Mouse (Mus musculus) forebrain, embryonic 11.5 days (tissue): ENCODE results near the gene Ptgir. TPM values are rescaled to one million over a fixed set of nuclear protein-coding genes. Genes with fewer than 3 reads are reported as not detected.

Experiments
- ATAC-seq: fragments of 200-750 bp; cut with Nextera tagmentation; replicated peaks from 2 replicates; pipeline ENCODE4 v1.8.0; 2017; ENCODE audit warnings: moderate TSS enrichment; ENCODE audit not compliant: low FRiP score
- DNase-seq: peaks from one replicate; pipeline ENCODE4 v3.0.0-alpha.2; 2017; ENCODE audit warnings: low spot score
- H3K27ac ChIP-seq: fragments of 300-500 bp; sonication (generic); 2 replicates; pipeline ENCODE4 v1.5.1; 2014; ENCODE audit warnings: low read depth, low read length
- H3K27me3 ChIP-seq: fragments of 300-500 bp; sonication (generic); 2 replicates; pipeline ENCODE4 v1.6.1; 2014; ENCODE audit warnings: mild to moderate bottlenecking, low read length, mixed read lengths; ENCODE audit not compliant: control insufficient read depth, insufficient read depth
- H3K36me3 ChIP-seq: fragments of 300-500 bp; sonication (generic); 2 replicates; pipeline ENCODE4 v1.6.1; 2014; ENCODE audit warnings: mild to moderate bottlenecking, low read length, moderate library complexity, mixed read lengths; ENCODE audit not compliant: control insufficient read depth, insufficient read depth
- H3K4me1 ChIP-seq: fragments of 300-500 bp; sonication (generic); replicated peaks from 2 replicates; pipeline ENCODE4 v1.6.1; 2014; ENCODE audit warnings: low read length, mixed read lengths; ENCODE audit not compliant: control insufficient read depth, insufficient read depth
- H3K4me2 ChIP-seq: fragments of 300-500 bp; sonication (generic); 2 replicates; pipeline ENCODE4 v1.6.1; 2014; ENCODE audit warnings: low read depth, mild to moderate bottlenecking, low read length, moderate library complexity, mixed read lengths; ENCODE audit not compliant: severe bottlenecking
- H3K4me3 ChIP-seq: fragments of 300-500 bp; sonication (generic); 2 replicates; pipeline ENCODE4 v1.5.1; 2014; ENCODE audit warnings: low read depth, low read length
- H3K9ac ChIP-seq: fragments of 300-500 bp; sonication (generic); 2 replicates; pipeline ENCODE4 v1.6.1; 2014; ENCODE audit warnings: low read length
- H3K9me3 ChIP-seq: fragments of 300-500 bp; sonication (generic); 2 replicates; pipeline ENCODE4 v1.6.1; 2016; ENCODE audit warnings: low read length, mixed read lengths; ENCODE audit not compliant: control insufficient read depth
- WGBS: fragments of 180-500 bp; shearing (Covaris S2); extraction: QIAGEN DNeasy Blood & Tissue Kit; methylation state at CpG from one replicate; pipeline ENCODE4 v1.1.7; 2014; 5-methylcytosine and 5-hydroxymethylcytosine counted together
- polyA plus RNA-seq: library from polyadenylated mRNA; unstranded; fragments of >200 nt; fragmentation: Nextera tagmentation; extraction: Ambion mirVana; gene quantifications from 2 replicates; pipeline ENCODE4 v1.2.1, GENCODE M21; 2014

Ptgir gene
- polyA plus RNA-seq, 1 experiment from 2014 or later: 0.39 TPM

DNA sequence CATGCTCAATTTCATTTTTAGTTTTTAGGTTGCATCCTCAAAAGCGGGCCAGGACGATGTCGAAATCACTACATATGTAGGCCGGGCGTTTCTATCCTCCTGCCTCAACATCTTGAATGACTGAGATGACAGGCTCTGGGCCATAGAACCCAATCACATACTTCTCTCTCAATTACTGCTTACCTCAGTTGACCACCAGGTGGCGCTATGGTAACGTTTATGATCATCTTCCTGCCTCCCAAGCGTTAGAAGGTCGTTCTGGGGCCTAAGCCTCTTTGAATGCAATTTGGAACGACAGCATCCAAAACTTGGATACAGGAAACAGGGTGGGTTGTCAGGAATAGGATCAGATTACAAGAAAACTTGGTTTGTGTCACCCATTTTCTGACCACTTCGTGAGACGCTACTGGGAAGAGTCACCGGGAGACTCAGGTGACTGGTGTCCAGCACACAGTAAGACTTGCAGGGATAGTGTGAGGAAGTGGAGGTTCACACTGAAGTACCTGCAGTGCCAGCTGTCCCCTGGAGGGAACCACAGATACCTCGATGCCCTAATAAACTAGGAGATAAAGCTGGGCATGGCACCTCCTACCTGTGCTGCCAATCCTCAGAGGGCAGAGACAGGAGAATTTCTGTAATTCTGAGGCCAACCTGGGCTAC is 25.8 kb downstream of the Ptgir start:
- WGBS: 16% methylated on average over 14 of the region's 14 CpGs
- Histone ChIP-seq H3K9ac (no peak overlapping the region), H3K27ac (no peak overlapping the region), H3K27me3 (no peaks in the 10 kb centered on the region), H3K4me2 (no peak overlapping the region), H3K9me3 (no peaks in the 10 kb centered on the region), H3K4me1 (no peaks in the 10 kb centered on the region; the same call in 1 of the 2 replicates), H3K36me3 (no peaks in the 10 kb centered on the region), H3K4me3 (no peak overlapping the region)
- DNase-seq: peak; percentile 88
- peak; percentile 61; the same call in 1 of the 2 replicates for ATAC-seq

DNA sequence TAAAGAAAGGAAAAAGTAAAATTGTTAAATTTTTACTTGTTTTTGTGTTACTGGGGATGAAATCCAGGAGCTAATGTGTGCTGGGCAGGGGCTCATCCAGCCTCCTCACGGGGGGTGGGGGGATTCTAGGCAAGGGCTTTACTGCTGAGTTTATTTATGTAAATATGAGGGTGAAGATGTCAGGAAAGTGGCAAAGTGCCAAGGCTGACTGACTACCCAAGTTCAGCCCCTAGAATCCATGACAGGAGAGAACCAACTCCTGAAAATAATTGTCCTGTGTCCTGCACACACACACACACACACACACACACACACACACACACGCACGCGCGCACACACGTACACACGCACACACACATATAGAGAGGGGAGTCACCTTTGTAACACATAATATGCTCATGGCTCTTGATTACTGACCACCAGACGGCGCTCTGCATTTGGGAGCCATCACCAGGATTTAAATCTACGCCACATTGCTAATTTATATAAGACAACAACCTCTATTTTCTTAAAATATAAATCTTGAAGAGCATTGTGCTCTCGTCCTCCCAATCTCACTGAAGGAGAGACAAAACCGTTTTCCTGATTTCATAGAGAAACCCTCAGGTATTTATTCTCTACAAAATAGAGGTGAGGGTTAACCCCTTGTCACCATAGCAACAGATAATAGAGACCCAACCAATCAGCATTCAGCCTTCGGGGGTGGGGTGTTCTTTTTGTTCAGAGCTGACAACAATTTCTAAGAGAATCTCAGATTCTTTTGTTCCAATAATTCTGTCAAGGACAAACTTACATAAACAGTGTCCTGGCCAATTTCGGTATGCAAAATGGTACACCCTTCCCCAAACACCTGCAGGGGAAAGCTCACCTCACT is 26.7 kb downstream of the Ptgir start:
- H3K9me3 ChIP-seq: no peaks in the 10 kb centered on the region
- H3K4me1 ChIP-seq: peaks cover under 1% of the 10 kb centered on the region; the same call in 1 of the 2 replicates
- ATAC-seq (peak; percentile 47), DNase-seq (no peak)
- WGBS: 41% methylated on average over 14 of the region's 14 CpGs
- no peak overlapping the region for H3K9ac ChIP-seq
- no peaks in the 10 kb centered on the region for H3K36me3 ChIP-seq
- H3K27ac ChIP-seq: no peak overlapping the region
- no peaks in the 10 kb centered on the region for H3K27me3 ChIP-seq
- H3K4me3 ChIP-seq: no peak overlapping the region
- H3K4me2 ChIP-seq: no peak overlapping the region

DNA sequence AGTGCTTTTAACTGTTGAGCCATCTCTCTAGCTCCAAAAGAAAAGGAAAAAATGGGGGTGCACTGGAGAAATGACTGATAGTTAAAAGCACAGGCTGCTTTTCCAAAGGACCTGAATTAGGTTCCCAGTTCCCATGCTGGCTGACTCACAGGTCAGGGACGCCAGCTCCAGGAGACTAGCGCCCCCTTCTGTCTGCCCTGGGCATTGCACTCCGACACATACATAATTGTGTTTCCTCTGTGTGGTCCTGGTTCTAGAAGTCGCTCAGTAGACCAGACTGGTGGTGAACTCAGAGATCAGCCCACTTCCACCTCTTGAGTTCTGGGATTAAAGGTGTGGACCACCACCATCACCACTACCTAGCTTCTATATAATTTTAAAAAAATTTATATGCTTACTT is 31.0 kb downstream of the Ptgir start:
- DNase-seq (no peak), ATAC-seq (no peak)
- Histone ChIP-seq H3K9ac (no peak overlapping the region), H3K27me3 (no peaks in the 10 kb centered on the region), H3K27ac (no peak overlapping the region), H3K4me1 (peaks cover 5% of the 10 kb centered on the region; the same call in 1 of the 2 replicates), H3K4me2 (no peak overlapping the region), H3K36me3 (no peaks in the 10 kb centered on the region), H3K9me3 (no peaks in the 10 kb centered on the region), H3K4me3 (no peak overlapping the region)
- WGBS: 52% methylated on average over 4 of the region's 4 CpGs

DNA sequence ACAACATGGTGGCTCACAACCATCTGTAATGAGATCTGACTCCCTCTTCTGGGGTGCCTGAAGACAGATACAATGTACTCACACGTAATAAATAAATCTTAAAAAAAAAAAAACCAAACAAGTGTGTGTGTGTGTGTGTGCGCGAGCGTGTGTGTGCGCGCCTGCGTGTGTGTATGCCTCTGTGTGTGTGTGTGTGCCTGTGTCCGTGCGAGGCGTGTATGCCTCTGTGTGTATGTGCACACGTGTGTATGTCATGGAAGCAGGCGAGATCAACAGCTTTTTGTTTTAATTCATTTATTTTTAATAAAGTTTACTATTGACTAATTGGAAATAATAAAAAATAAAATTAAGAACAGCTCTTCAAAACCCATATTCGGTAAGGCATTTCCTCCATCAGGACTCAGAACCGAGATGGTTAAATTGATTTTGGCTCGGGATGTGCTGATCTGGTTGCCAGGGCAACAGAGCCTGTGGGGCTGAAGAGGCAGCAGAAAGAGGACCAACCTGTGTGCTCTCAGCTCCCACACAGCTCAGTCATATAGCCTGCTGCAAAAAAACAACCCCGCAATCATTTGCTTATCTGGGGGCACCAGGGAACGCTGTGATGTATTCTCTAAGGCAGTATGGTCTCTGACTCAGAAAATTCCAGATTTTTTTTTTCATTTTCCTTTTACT is 32.0 kb downstream of the Ptgir start:
- Histone ChIP-seq H3K27ac (0 out of 2 replicates have a peak overlapping the region, but pooled peaks have one; percentile 25), H3K4me3 (no peak overlapping the region), H3K4me1 (peaks cover 9% of the 10 kb centered on the region; the same call in 1 of the 2 replicates), H3K4me2 (no peak overlapping the region), H3K36me3 (no peaks in the 10 kb centered on the region), H3K9ac (no peak overlapping the region), H3K9me3 (no peaks in the 10 kb centered on the region), H3K27me3 (no peaks in the 10 kb centered on the region)
- 70% methylated on average over 17 of the region's 17 CpGs for WGBS
- peak; percentile 51; the same call in 1 of the 2 replicates for ATAC-seq
- DNase-seq: no peak

- Histone ChIP-seq H3K9me3 (no peaks in the 10 kb centered on the region), H3K27ac (no peak overlapping the region), H3K9ac (no peak overlapping the region), H3K4me1 (peaks cover 11% of the 10 kb centered on the region; the same call in 1 of the 2 replicates), H3K4me2 (no peak overlapping the region), H3K4me3 (no peak overlapping the region), H3K36me3 (no peaks in the 10 kb centered on the region), H3K27me3 (peaks cover 3% of the 10 kb centered on the region)
- DNase-seq (no peak), ATAC-seq (no peak)
- WGBS: 57% methylated on average over 7 of the region's 7 CpGs
Measured at GRCm38 (mm10) chr7:16940292-16940691, 34.0 kb downstream of the Ptgir start.

DNA sequence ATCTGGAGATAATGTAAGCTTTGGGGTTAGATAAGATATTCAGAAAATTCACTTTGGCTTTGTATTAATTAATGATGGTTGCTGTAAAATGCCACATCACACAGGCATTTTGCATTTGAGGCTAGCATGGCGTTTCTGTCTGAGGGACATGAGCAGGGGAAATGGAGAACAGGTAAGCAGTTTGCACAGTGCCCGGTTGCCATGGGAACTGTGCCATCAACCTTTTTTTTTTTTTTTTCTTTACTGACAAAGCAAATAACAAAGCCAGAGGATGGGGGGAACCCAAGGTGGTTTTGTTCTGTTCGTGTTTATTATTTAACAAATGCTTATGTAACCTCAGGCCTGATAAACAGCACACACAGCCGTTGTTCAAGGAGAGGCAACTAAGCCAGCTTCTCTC is 36.6 kb downstream of the Ptgir start:
- H3K9me3 ChIP-seq: no peaks in the 10 kb centered on the region
- peaks cover 19% of the 10 kb centered on the region for H3K4me1 ChIP-seq
- H3K27me3 ChIP-seq: peaks cover 29% of the 10 kb centered on the region
- H3K4me3 ChIP-seq: no peak overlapping the region
- H3K27ac ChIP-seq: peak overlapping the region; percentile 20; the same call in 1 of the 2 replicates
- no peak for ATAC-seq
- no peaks in the 10 kb centered on the region for H3K36me3 ChIP-seq
- DNase-seq: no peak
- H3K4me2 ChIP-seq: no peak overlapping the region
- 60% methylated on average over 4 of the region's 4 CpGs for WGBS
- no peak overlapping the region for H3K9ac ChIP-seq

- Histone ChIP-seq H3K9me3 (no peaks in the 10 kb centered on the region), H3K4me1 (peaks cover 22% of the 10 kb centered on the region), H3K27ac (peak within 1 kb of the TSS; percentile 15; the same call in 1 of the 2 replicates), H3K9ac (peak within 1 kb of the TSS; percentile 78), H3K4me2 (peak within 1 kb of the TSS; percentile 91), H3K4me3 (peak within 1 kb of the TSS; percentile 61), H3K27me3 (peaks cover 43% of the 10 kb centered on the region), H3K36me3 (no peaks in the 10 kb centered on the region)
- DNase-seq (peak; percentile 95), ATAC-seq (peak; percentile 91)
- 15% methylated on average over 36 of the region's 36 CpGs for WGBS
Measured at GRCm38 (mm10) chr7:16944061-16944807, 37.9 kb downstream of the Ptgir start, which contains the start of gene Pnmal2. Gene Pnmal2 (plus strand): TSS chr7:16944682.
